Mouse (Mus musculus) liver, embryonic 14.5 days (tissue): Measurements from ENCODE around the gene Uri1.

Experiments used
- CTCF ChIP-seq: IDR thresholded peaks from 2 replicates; pipeline ENCODE4 v1.5.1; 2016; ENCODE audit warnings: antibody characterized with exemption, low read depth, control low read depth
- EP300 ChIP-seq: IDR thresholded peaks from 2 replicates; pipeline ENCODE4 v1.6.1; 2016; ENCODE audit warnings: antibody characterized with exemption, low read depth

DNA sequence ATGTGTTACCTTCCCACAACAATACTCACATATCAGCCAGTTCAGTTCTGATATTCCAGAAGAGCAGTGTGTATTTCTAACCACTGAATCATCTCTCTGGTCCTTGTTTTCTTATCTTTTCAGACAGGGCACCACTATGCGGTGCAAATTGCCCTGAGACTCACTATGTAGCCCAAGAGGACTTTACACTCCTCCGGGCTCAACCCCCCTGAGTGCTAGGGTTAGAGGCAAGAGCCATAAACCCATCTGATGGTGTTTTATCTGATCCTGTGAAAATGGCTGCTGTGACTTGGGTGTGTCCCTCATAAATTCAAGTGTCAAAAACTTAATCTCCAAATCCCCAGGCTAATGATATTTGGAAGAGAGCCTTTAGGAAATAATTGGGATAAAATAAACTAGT, 6.6 kb upstream of the Uri1 start:
- TF ChIP-seq CTCF: no peak
- TF ChIP-seq EP300: no peak
